Mouse (Mus musculus) cortical plate, adult 2 months (tissue): Measurements from ENCODE around the gene Sdc4.

Experiments used
- CTCF ChIP-seq: fragments of 200-500 bp; IDR thresholded peaks from 2 replicates; pipeline ENCODE4 v1.5.1; 2011; ENCODE audit warnings: mild to moderate bottlenecking, control low read depth, low read length; ENCODE audit not compliant: insufficient read depth; ENCODE audit errors: extremely low read depth
- POLR2A ChIP-seq: fragments of 200-500 bp; IDR thresholded peaks from 2 replicates; pipeline ENCODE4 v1.6.1; 2011; ENCODE audit warnings: mild to moderate bottlenecking, low read length, control low read depth; ENCODE audit not compliant: insufficient read depth; ENCODE audit errors: extremely low read depth

DNA sequence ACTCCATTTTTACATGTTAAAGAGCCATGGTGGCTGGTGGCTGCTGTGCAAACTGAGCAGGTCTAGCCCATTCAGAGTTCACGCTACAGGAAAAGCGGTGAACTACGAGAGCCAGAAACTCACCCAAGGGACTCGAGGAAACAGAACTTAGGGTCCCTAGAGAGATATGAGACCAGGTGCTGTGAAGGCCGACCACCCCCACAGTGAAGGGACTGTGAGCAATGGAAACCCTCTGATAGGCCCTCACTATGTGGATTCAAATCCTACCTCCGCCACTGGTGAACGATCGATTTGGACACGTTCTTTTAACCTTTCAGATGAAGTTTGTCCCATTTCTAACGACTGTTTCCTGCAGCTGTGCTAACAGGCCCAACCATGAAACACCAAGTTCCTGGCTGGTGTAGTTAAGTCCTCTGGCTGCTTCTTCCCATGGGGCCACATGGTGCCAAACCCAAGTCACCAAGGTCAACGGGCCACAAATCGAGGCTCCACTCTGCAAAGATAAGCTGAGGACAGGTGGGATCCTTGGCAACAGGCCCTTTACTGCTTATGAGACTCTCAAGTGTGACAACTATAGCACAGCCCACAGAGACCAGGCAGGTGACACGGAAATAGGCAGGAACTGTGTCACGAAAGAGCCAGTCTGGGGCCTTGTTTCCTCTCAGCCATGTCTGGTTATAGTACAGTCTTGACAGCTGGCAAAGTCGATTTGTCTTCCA lies 20.9 kb downstream of the Sdc4 start:
- no peak for TF ChIP-seq CTCF
- TF ChIP-seq POLR2A, result no peak
